Mouse (Mus musculus): ENCODE measurements around the gene Snrpa. TPM values are rescaled to one million over a fixed set of nuclear protein-coding genes. Genes with fewer than 3 reads are reported as not detected.
"Not testable (repeated sequence)": the region's sequence is repeated elsewhere in the genome, so short reads cannot be mapped to it uniquely, and the experiment has no call there.

Snrpa gene
- 394 and 396 TPM in 2 replicates for polyA plus RNA-seq (2014; fragmentation: Nextera tagmentation; extraction: Ambion mirVana)

DNA sequence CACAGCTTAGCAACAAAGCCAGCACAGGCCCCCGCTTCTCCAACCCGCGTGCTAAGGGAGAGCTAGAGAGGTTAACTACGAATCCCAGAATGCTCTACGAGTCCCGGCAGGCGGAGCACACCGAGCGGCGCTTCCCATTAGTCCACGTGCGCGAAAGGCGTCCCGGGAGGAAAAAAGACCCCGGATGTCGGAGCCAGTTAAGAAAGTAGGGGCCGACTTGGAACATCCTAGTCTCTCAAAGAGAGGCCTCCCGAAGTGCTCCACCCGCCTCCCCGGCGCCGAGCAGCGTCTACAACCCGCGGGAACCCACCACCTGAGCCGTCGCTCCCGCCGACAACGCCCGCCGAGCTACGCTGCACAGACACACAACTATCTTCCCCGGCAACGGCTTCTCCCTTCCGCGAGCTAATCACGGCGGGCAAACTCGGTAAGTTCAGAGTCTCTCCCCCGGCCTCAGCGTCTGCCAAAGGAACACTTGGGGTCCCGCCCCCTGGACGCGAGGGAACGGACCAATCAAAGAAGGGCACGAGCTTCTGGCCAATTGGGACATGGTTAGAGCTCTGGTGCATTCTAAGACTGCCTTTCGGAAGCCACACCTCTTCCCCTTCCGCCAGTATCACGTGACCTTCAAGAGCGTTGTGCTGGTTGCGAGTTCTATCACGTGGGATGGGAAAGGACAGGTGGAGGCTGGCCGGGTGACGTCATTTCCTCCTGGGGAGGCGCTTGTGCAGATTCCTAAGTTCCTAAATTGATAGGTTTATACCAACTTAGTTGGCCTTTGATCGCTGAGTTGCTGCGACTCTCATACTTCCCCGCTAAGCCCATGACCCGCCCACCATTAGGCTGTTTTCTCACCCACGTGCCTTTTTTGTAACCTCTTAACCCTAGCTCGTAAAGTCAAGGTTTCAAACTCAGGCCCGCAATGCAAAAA is at the start of gene Snrpa, which contains the start of gene BC024978:
TSS of gene Snrpa (minus strand) at position 591 of the 931 bp plus-strand sequence.
TSS of gene BC024978 (plus strand) at position 101 of the 931 bp plus-strand sequence.
- H3K27me3 ChIP-seq (ENCODE audit: control insufficient read depth, insufficient read depth, low read length): no peaks in the 10 kb centered on the region
- ATAC-seq (ENCODE audit: insufficient number of reproducible peaks, low FRiP score, low TSS enrichment, low read depth) (peak; percentile 98), DNase-seq (ENCODE audit: low spot score) (peak; percentile 95)
- peak within 1 kb of the TSS; percentile 94 for H3K9ac ChIP-seq (ENCODE audit: low read length)
- H3K36me3 ChIP-seq (ENCODE audit: control insufficient read depth, insufficient read depth, low read length): peaks cover 24% of the 10 kb centered on the region
- H3K4me2 ChIP-seq (ENCODE audit: low read depth, severe bottlenecking): peak within 1 kb of the TSS; percentile 89
- peak within 1 kb of the TSS; percentile 96 for H3K27ac ChIP-seq (replicated peaks; ENCODE audit: low read depth, low read length)
- H3K9me3 ChIP-seq (ENCODE audit: control insufficient read depth, low read length): no peaks in the 10 kb centered on the region
- peak within 1 kb of the TSS; percentile 83 for H3K4me3 ChIP-seq (ENCODE audit: low read depth, low read length)
- H3K4me1 ChIP-seq (ENCODE audit: control insufficient read depth, insufficient read depth, low read length): peaks cover 15% of the 10 kb centered on the region
- under 1% methylated on average over 64 of the region's 64 CpGs for WGBS

- H3K27me3 ChIP-seq (ENCODE audit: control insufficient read depth, insufficient read depth, low read length); H3K36me3 ChIP-seq (ENCODE audit: control insufficient read depth, insufficient read depth, low read length); H3K4me2 ChIP-seq (ENCODE audit: low read depth, severe bottlenecking); H3K4me3 ChIP-seq (ENCODE audit: low read depth, low read length); H3K9me3 ChIP-seq (ENCODE audit: control insufficient read depth, low read length); ATAC-seq (ENCODE audit: insufficient number of reproducible peaks, low FRiP score, low TSS enrichment, low read depth); H3K9ac ChIP-seq (ENCODE audit: low read length); DNase-seq (ENCODE audit: low spot score); H3K4me1 ChIP-seq (ENCODE audit: control insufficient read depth, insufficient read depth, low read length); H3K27ac ChIP-seq (replicated peaks; ENCODE audit: low read depth, low read length): not testable (repeated sequence)
- WGBS: 86% methylated on average over 2 of the region's 2 CpGs
Observed at GRCm38 (mm10) chr7:27244088-27244487, 48.0 kb upstream of the Snrpa start.

DNA sequence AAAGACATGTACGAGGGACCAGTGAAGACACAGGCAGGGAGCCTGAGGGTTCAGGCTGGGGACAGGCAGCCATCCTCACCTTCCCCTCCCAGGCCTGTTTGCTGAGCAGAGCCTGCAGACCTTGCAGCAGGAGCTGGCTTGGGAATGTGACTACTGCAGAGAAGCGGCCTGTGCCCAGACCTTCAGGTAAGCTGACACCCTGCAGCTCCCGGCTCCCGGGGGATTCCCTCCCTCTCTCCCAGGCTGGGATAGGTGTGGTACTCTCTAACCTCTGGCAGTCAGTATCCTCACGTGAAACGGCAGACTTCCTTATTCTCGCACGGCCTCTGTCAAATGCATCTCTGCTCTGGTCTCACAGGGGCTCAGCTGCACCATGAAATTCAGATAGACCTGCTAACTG is 47.1 kb upstream of the Snrpa start:
- no peak overlapping the region for H3K27ac ChIP-seq (replicated peaks; ENCODE audit: low read depth, low read length)
- H3K27me3 ChIP-seq (ENCODE audit: control insufficient read depth, insufficient read depth, low read length): no peaks in the 10 kb centered on the region
- H3K4me3 ChIP-seq (ENCODE audit: low read depth, low read length): no peak overlapping the region
- ATAC-seq (ENCODE audit: insufficient number of reproducible peaks, low FRiP score, low TSS enrichment, low read depth): no peak
- H3K9ac ChIP-seq (ENCODE audit: low read length): no peak overlapping the region
- H3K9me3 ChIP-seq (ENCODE audit: control insufficient read depth, low read length): no peaks in the 10 kb centered on the region
- WGBS: 54% methylated on average over 8 of the region's 8 CpGs
- peaks cover 2% of the 10 kb centered on the region; the same call in 1 of the 2 replicates for H3K36me3 ChIP-seq (ENCODE audit: control insufficient read depth, insufficient read depth, low read length)
- H3K4me1 ChIP-seq (ENCODE audit: control insufficient read depth, insufficient read depth, low read length): no peaks in the 10 kb centered on the region
- no peak for DNase-seq (ENCODE audit: low spot score)
- no peak overlapping the region for H3K4me2 ChIP-seq (ENCODE audit: low read depth, severe bottlenecking)

GRCm38 (mm10) chr7:27238568-27238967 is 42.5 kb upstream of the Snrpa start:
- H3K27me3 ChIP-seq (ENCODE audit: control insufficient read depth, insufficient read depth, low read length): no peaks in the 10 kb centered on the region
- no peak overlapping the region for H3K27ac ChIP-seq (replicated peaks; ENCODE audit: low read depth, low read length)
- DNase-seq (ENCODE audit: low spot score) (no peak), ATAC-seq (ENCODE audit: insufficient number of reproducible peaks, low FRiP score, low TSS enrichment, low read depth) (no peak)
- no peaks in the 10 kb centered on the region; the same call in 1 of the 2 replicates for H3K36me3 ChIP-seq (ENCODE audit: control insufficient read depth, insufficient read depth, low read length)
- H3K9ac ChIP-seq (ENCODE audit: low read length): no peak overlapping the region
- H3K4me2 ChIP-seq (ENCODE audit: low read depth, severe bottlenecking): no peak overlapping the region
- H3K4me3 ChIP-seq (ENCODE audit: low read depth, low read length): no peak overlapping the region
- 0 out of 2 replicates have a peak, but pooled peaks cover 2% of the 10 kb centered on the region for H3K4me1 ChIP-seq (ENCODE audit: control insufficient read depth, insufficient read depth, low read length)
- no peaks in the 10 kb centered on the region for H3K9me3 ChIP-seq (ENCODE audit: control insufficient read depth, low read length)
- WGBS: 79% methylated on average over 5 of the region's 5 CpGs

DNA sequence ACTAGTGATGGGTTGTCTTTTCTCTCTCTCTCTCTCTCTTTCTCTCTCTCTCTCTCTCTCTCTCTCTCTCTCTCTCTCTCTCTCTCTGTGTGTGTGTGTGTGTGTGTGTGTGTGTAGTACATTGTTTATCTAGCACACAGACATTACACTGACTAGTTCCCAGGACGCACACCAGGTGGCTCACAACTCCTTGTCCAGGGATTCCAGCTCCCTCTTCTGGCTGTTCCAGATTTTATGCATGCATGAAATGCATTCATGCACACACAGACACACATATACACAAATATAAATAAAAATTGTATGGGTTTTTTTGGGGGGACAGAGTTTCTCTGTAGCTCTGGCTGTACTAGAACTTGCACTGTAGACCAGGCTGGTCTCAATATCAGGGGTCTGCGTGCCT is 41.5 kb upstream of the Snrpa start:
- H3K9me3 ChIP-seq (ENCODE audit: control insufficient read depth, low read length): no peaks in the 10 kb centered on the region
- no peak overlapping the region for H3K4me3 ChIP-seq (ENCODE audit: low read depth, low read length)
- H3K27me3 ChIP-seq (ENCODE audit: control insufficient read depth, insufficient read depth, low read length): no peaks in the 10 kb centered on the region
- ATAC-seq (ENCODE audit: insufficient number of reproducible peaks, low FRiP score, low TSS enrichment, low read depth): no peak
- 0 out of 2 replicates have a peak, but pooled peaks cover 2% of the 10 kb centered on the region for H3K4me1 ChIP-seq (ENCODE audit: control insufficient read depth, insufficient read depth, low read length)
- H3K36me3 ChIP-seq (ENCODE audit: control insufficient read depth, insufficient read depth, low read length): no peaks in the 10 kb centered on the region; the same call in 1 of the 2 replicates
- 90% methylated on average over 2 of the region's 2 CpGs for WGBS
- no peak for DNase-seq (ENCODE audit: low spot score)
- H3K4me2 ChIP-seq (ENCODE audit: low read depth, severe bottlenecking): no peak overlapping the region
- H3K9ac ChIP-seq (ENCODE audit: low read length): no peak overlapping the region
- no peak overlapping the region for H3K27ac ChIP-seq (replicated peaks; ENCODE audit: low read depth, low read length)

- no peak overlapping the region for H3K9ac ChIP-seq (ENCODE audit: low read length)
- no peaks in the 10 kb centered on the region for H3K9me3 ChIP-seq (ENCODE audit: control insufficient read depth, low read length)
- no peak overlapping the region for H3K4me2 ChIP-seq (ENCODE audit: low read depth, severe bottlenecking)
- DNase-seq (ENCODE audit: low spot score): no peak
- no peak overlapping the region for H3K27ac ChIP-seq (replicated peaks; ENCODE audit: low read depth, low read length)
- no peak for ATAC-seq (ENCODE audit: insufficient number of reproducible peaks, low FRiP score, low TSS enrichment, low read depth)
- no peaks in the 10 kb centered on the region for H3K27me3 ChIP-seq (ENCODE audit: control insufficient read depth, insufficient read depth, low read length)
- 0 out of 2 replicates have a peak, but pooled peaks cover 2% of the 10 kb centered on the region for H3K4me1 ChIP-seq (ENCODE audit: control insufficient read depth, insufficient read depth, low read length)
- no peak overlapping the region for H3K4me3 ChIP-seq (ENCODE audit: low read depth, low read length)
- WGBS: 88% methylated on average over 2 of the region's 2 CpGs
- no peaks in the 10 kb centered on the region for H3K36me3 ChIP-seq (ENCODE audit: control insufficient read depth, insufficient read depth, low read length)
Observed at GRCm38 (mm10) chr7:27235726-27236125, 39.7 kb upstream of the Snrpa start.

GRCm38 (mm10) chr7:27233300-27233699 is 37.2 kb upstream of the Snrpa start:
- H3K9ac ChIP-seq (ENCODE audit: low read length): peak overlapping the region; percentile 41
- H3K27me3 ChIP-seq (ENCODE audit: control insufficient read depth, insufficient read depth, low read length): no peaks in the 10 kb centered on the region
- H3K4me3 ChIP-seq (ENCODE audit: low read depth, low read length): peak overlapping the region; percentile 43
- 0 out of 2 replicates have a peak, but pooled peaks cover 6% of the 10 kb centered on the region for H3K4me1 ChIP-seq (ENCODE audit: control insufficient read depth, insufficient read depth, low read length)
- no peak for DNase-seq (ENCODE audit: low spot score)
- WGBS: 4% methylated on average over 6 of the region's 6 CpGs
- no peaks in the 10 kb centered on the region for H3K9me3 ChIP-seq (ENCODE audit: control insufficient read depth, low read length)
- H3K36me3 ChIP-seq (ENCODE audit: control insufficient read depth, insufficient read depth, low read length): no peaks in the 10 kb centered on the region
- no peak for ATAC-seq (ENCODE audit: insufficient number of reproducible peaks, low FRiP score, low TSS enrichment, low read depth)
- peak overlapping the region; percentile 33; the same call in 1 of the 2 replicates for H3K27ac ChIP-seq (replicated peaks; ENCODE audit: low read depth, low read length)
- H3K4me2 ChIP-seq (ENCODE audit: low read depth, severe bottlenecking): peak overlapping the region; percentile 61

DNA sequence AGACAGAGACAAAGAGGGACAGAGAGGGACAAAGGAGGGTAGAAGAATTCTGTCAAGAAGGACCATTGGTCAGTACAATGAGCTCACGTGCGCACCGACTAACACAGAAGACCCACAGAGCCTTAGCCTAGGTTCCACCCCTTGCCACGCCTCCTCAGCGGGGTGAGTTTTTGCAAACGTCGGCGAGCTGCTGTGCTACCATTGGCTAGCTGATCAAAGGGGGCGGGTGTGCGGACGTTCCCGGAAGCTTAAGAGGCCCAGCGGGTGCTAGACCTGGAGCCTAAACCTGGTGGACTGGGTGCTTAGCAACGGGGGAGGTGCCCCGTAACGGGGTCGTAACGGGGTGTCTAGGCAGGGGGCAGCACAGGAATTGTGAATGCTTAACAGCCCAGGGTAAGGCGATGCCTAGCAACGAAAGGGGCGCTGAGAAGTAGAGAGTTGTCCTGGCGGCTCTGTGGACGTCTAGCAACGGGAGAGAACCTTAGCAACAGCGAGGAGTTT is 36.8 kb upstream of the Snrpa start, which contains the start of gene Coq8b:
TSS of gene Coq8b (plus strand) at position 243 of the 501 bp plus-strand sequence.
- Histone ChIP-seq H3K9me3 (ENCODE audit: control insufficient read depth, low read length) (no peaks in the 10 kb centered on the region), H3K4me1 (ENCODE audit: control insufficient read depth, insufficient read depth, low read length) (0 out of 2 replicates have a peak, but pooled peaks cover 6% of the 10 kb centered on the region), H3K36me3 (ENCODE audit: control insufficient read depth, insufficient read depth, low read length) (no peaks in the 10 kb centered on the region), H3K27ac (replicated peaks; ENCODE audit: low read depth, low read length) (peak within 1 kb of the TSS; percentile 33; the same call in 1 of the 2 replicates), H3K9ac (ENCODE audit: low read length) (peak within 1 kb of the TSS; percentile 41), H3K27me3 (ENCODE audit: control insufficient read depth, insufficient read depth, low read length) (no peaks in the 10 kb centered on the region), H3K4me2 (ENCODE audit: low read depth, severe bottlenecking) (peak within 1 kb of the TSS; percentile 61), H3K4me3 (ENCODE audit: low read depth, low read length) (peak within 1 kb of the TSS; percentile 43)
- ATAC-seq (ENCODE audit: insufficient number of reproducible peaks, low FRiP score, low TSS enrichment, low read depth) (peak; percentile 93), DNase-seq (ENCODE audit: low spot score) (peak; percentile 96)
- under 1% methylated on average over 25 of the region's 25 CpGs for WGBS

Measured in limb, embryonic 11.5 days (tissue).